Mouse (Mus musculus): ENCODE data around the gene M1ap. TPM values are rescaled to one million over a fixed set of nuclear protein-coding genes. Genes with fewer than 3 reads are reported as not detected.

Gene M1ap
- 0.52 TPM for polyA plus RNA-seq (2015; fragmentation: Illumina TruSeq; extraction: RNeasy Lipid Tissue Mini Kit (QIAGEN cat#74804); ENCODE audit: insufficient read depth, low replicate concordance)

DNA sequence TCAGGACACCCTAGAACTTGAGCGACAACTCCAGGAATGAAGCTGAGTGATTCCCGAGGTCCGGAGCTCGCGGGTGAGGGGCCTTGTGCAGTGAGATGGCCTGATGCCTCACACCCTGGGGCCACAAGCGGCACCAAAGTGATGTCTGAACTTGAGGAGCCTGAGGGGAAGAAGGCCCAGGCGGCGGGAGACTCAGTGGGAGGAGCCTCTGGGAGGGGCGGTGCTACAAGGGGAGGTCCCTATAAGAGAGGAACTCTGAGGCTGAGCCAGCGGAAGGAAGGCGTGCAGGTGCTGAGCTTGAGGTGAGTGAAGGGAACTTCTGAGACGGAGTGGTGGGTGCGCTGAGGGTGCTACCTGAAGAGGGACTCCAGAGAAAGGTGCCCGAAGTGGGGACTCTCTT lies at the start of gene M1ap:
M1ap (plus strand) TSS at position 252 of the 400 bp plus-strand sequence.

DNA sequence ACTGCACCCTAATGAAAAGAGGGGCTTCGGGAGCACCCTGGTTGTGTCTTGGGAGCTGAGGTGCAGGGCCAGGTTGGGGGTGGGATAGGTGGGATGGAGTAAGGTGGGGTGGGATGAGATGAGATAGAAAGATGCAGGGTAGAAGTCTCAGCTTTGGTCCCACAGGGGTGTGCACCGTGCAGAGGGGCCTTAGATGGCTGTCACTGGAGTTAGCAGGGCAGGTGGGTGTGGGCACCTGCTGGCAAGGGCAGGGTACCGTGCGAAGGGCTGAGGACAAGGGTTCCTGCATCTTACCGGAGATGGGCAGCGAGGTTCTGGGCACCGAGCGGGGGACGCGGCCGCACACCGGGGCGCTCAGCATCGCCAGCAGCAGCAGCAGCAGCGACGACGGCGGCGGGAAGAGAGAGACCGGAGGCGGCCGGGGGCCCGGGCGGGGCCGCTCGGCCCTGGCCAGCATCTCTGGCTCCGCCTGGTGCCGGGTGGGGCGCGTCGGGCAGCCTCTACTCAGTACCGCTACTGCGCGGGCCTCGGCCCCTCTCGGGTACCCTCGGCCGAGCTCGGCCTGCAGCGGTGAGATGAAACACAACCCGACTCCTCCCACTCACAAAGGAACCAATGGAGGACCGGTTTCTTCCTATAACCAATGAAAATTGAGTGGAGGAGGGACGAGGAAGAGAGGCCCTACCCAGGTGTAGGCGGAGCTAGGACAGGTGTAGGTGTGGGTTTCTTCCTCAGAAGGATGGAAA lies 7.4 kb upstream of the M1ap start, which contains the start of gene Sema4f:
Sema4f (minus strand) TSS at position 603 of the 746 bp plus-strand sequence.

GRCm38 (mm10) chr6:83033249-83034185 lies 86.8 kb downstream of the M1ap start, which contains the start of the genes Dok1 and Loxl3:
Dok1 (minus strand) TSS chr6:83033471.
Loxl3 (plus strand) TSS chr6:83034173.

DNA sequence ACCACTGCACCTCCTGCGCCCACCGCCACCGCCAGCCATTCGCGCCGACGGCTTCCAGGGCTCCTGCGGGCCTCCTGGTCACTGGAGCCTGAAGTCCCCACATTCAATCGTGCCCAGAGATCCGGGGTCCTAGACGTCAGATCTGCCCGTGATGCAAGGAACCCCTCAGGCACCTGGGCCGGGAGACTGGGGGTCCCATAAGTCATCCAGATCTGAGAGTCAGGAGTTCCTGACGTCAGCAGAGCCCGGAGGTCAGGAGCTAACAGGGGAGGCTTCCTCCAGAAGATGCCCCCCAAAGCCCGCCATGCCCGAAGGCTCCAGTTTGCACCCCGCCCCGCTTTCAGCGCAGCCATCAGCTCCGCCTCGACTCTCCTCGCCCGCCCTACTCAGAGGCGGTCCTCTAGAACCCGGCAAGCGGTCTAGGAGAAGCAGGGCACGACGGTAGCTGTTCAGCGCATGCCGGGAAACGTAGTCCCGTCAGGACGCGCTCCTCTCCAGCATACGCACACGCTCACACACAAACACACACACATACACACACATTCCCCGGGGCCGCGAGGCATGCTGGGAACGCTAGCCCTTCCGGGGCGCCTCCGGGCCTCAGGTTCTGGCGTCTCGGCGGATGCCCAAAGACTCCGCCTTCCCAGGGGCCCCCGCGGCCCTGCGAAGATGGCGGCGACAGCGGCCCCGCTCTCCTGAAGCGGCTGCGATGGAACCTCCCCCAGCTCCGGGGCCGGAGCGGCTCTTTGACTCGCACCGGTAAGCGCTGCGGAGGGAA lies 107.6 kb downstream of the M1ap start, which contains the start of gene Aup1:
Aup1 (plus strand) TSS at position 448 of the 778 bp plus-strand sequence.

GRCm38 (mm10) chr6:83054871-83055431 lies 108.2 kb downstream of the M1ap start, which contains the start of gene Htra2:
Htra2 (minus strand) TSS chr6:83055273.

GRCm38 (mm10) chr6:83057790-83058189 lies 111.1 kb downstream of the M1ap start, which contains the start of gene Dqx1:
Dqx1 (plus strand) TSS chr6:83057844.

GRCm38 (mm10) chr6:83070247-83070310 lies 123.4 kb downstream of the M1ap start, which contains the start of gene Tlx2:
Tlx2 (minus strand) TSS chr6:83070293.

GRCm38 (mm10) chr6:83077630-83078323 lies 131.1 kb downstream of the M1ap start, which contains the start of gene Pcgf1:
Pcgf1 (plus strand) TSS chr6:83077869.

Other genes with a start within 250 kb of the M1ap start
- gene Pole4, start 241.5 kb upstream of the M1ap start, polyA plus RNA-seq (2015; fragmentation: Illumina TruSeq; extraction: RNeasy Lipid Tissue Mini Kit (QIAGEN cat#74804); ENCODE audit: insufficient read depth, low replicate concordance): 134 TPM
- 15.1 TPM for gene Hk2, start 172.4 kb upstream of the M1ap start, polyA plus RNA-seq (2015; fragmentation: Illumina TruSeq; extraction: RNeasy Lipid Tissue Mini Kit (QIAGEN cat#74804); ENCODE audit: insufficient read depth, low replicate concordance)
- 2.3 TPM for gene Sema4f, start 7.1 kb upstream of the M1ap start, polyA plus RNA-seq (2015; fragmentation: Illumina TruSeq; extraction: RNeasy Lipid Tissue Mini Kit (QIAGEN cat#74804); ENCODE audit: insufficient read depth, low replicate concordance)
- gene Dok1, start 86.6 kb downstream of the M1ap start, polyA plus RNA-seq (2015; fragmentation: Illumina TruSeq; extraction: RNeasy Lipid Tissue Mini Kit (QIAGEN cat#74804); ENCODE audit: insufficient read depth, low replicate concordance): 13.5 TPM
- gene Loxl3, start 87.3 kb downstream of the M1ap start, polyA plus RNA-seq (2015; fragmentation: Illumina TruSeq; extraction: RNeasy Lipid Tissue Mini Kit (QIAGEN cat#74804); ENCODE audit: insufficient read depth, low replicate concordance): 6.8 TPM
- gene Aup1, start 107.6 kb downstream of the M1ap start, polyA plus RNA-seq (2015; fragmentation: Illumina TruSeq; extraction: RNeasy Lipid Tissue Mini Kit (QIAGEN cat#74804); ENCODE audit: insufficient read depth, low replicate concordance): 155 TPM
- gene Htra2, start 108.4 kb downstream of the M1ap start, polyA plus RNA-seq (2015; fragmentation: Illumina TruSeq; extraction: RNeasy Lipid Tissue Mini Kit (QIAGEN cat#74804); ENCODE audit: insufficient read depth, low replicate concordance): 58.4 TPM
- 3.4 TPM for gene Dqx1, start 110.9 kb downstream of the M1ap start, polyA plus RNA-seq (2015; fragmentation: Illumina TruSeq; extraction: RNeasy Lipid Tissue Mini Kit (QIAGEN cat#74804); ENCODE audit: insufficient read depth, low replicate concordance)
- not detected for gene Tlx2, start 123.4 kb downstream of the M1ap start, polyA plus RNA-seq (2015; fragmentation: Illumina TruSeq; extraction: RNeasy Lipid Tissue Mini Kit (QIAGEN cat#74804); ENCODE audit: insufficient read depth, low replicate concordance)
- 20.7 TPM for gene Pcgf1, start 131.0 kb downstream of the M1ap start, polyA plus RNA-seq (2015; fragmentation: Illumina TruSeq; extraction: RNeasy Lipid Tissue Mini Kit (QIAGEN cat#74804); ENCODE audit: insufficient read depth, low replicate concordance)
- gene Lbx2, start 139.5 kb downstream of the M1ap start, polyA plus RNA-seq (2015; fragmentation: Illumina TruSeq; extraction: RNeasy Lipid Tissue Mini Kit (QIAGEN cat#74804); ENCODE audit: insufficient read depth, low replicate concordance): not detected
- 0.48 TPM for gene Ccdc142, start 154.7 kb downstream of the M1ap start, polyA plus RNA-seq (2015; fragmentation: Illumina TruSeq; extraction: RNeasy Lipid Tissue Mini Kit (QIAGEN cat#74804); ENCODE audit: insufficient read depth, low replicate concordance)
- gene Gm42688, start 154.7 kb downstream of the M1ap start, polyA plus RNA-seq (2015; fragmentation: Illumina TruSeq; extraction: RNeasy Lipid Tissue Mini Kit (QIAGEN cat#74804); ENCODE audit: insufficient read depth, low replicate concordance): 4.8 TPM
- 19.2 TPM for gene Mrpl53, start 162.1 kb downstream of the M1ap start, polyA plus RNA-seq (2015; fragmentation: Illumina TruSeq; extraction: RNeasy Lipid Tissue Mini Kit (QIAGEN cat#74804); ENCODE audit: insufficient read depth, low replicate concordance)
- gene Mogs, start 168.6 kb downstream of the M1ap start, polyA plus RNA-seq (2015; fragmentation: Illumina TruSeq; extraction: RNeasy Lipid Tissue Mini Kit (QIAGEN cat#74804); ENCODE audit: insufficient read depth, low replicate concordance): 22.9 TPM
- gene Wbp1, start 174.7 kb downstream of the M1ap start, polyA plus RNA-seq (2015; fragmentation: Illumina TruSeq; extraction: RNeasy Lipid Tissue Mini Kit (QIAGEN cat#74804); ENCODE audit: insufficient read depth, low replicate concordance): 27.1 TPM
- 7.5 TPM for gene Ino80b, start 178.5 kb downstream of the M1ap start, polyA plus RNA-seq (2015; fragmentation: Illumina TruSeq; extraction: RNeasy Lipid Tissue Mini Kit (QIAGEN cat#74804); ENCODE audit: insufficient read depth, low replicate concordance)
- 0.52 TPM for gene Rtkn, start 188.6 kb downstream of the M1ap start, polyA plus RNA-seq (2015; fragmentation: Illumina TruSeq; extraction: RNeasy Lipid Tissue Mini Kit (QIAGEN cat#74804); ENCODE audit: insufficient read depth, low replicate concordance)
- 0.14 TPM for gene Wdr54, start 209.5 kb downstream of the M1ap start, polyA plus RNA-seq (2015; fragmentation: Illumina TruSeq; extraction: RNeasy Lipid Tissue Mini Kit (QIAGEN cat#74804); ENCODE audit: insufficient read depth, low replicate concordance)
- not detected for gene 1700003E16Rik, start 209.5 kb downstream of the M1ap start, polyA plus RNA-seq (2015; fragmentation: Illumina TruSeq; extraction: RNeasy Lipid Tissue Mini Kit (QIAGEN cat#74804); ENCODE audit: insufficient read depth, low replicate concordance)
- gene Dctn1, start 219.0 kb downstream of the M1ap start, polyA plus RNA-seq (2015; fragmentation: Illumina TruSeq; extraction: RNeasy Lipid Tissue Mini Kit (QIAGEN cat#74804); ENCODE audit: insufficient read depth, low replicate concordance): 39.1 TPM